Mouse (Mus musculus): ENCODE results near the gene Smug1. TPM values are rescaled to one million over a fixed set of nuclear protein-coding genes. Genes with fewer than 3 reads are reported as not detected.

The Smug1 gene
- total RNA-seq, 1 experiment = 10.6 TPM

DNA sequence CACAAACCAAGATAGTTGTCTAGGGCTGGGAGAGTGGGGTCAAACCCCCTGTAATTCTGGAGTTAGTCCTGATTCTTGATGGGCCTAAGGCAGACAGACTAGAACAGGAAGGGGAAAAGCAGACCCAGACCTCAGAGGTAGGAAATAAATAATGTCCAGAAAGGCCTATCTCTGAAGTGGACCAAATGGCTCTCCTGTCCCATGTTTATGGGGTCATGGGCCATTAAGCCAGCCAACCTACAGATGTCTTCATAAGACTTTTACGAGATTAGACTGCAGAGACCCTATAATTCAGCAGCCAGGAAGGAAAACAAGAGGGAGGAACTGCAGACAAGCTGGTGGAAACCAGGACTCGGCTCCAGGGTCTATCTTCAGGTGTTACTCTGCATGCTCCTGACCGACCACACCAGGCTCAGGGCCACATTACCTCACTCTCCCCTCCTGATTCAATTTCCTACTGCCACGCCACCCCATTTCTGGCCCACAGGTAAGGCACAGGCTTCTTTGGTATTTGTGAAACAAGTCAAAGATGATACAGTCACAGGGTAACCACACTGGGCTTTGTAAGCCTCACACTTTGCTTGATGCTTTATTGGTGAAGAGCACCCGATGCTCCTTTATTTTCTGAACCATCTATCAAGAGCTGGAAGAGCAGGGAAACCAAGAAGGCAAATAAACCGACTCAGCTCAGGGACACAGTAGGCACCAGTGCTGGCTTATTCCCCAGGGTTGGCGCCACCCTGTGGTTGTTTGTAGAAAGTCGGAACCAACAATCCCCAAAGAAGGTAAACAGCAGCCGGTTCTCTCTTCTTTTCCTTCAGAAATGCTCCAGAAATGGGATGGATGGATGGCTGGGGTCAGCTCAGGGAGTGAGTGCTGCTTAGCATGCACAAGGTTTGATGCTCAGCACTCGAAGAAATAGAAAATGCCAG is 23.9 kb upstream of the Smug1 start:
- Histone ChIP-seq H3K36me3 (ENCODE audit: control insufficient read depth, insufficient read depth, low read length, poor library complexity, severe bottlenecking) (peaks cover 10% of the 10 kb centered on the region), H3K4me1 (ENCODE audit: control insufficient read depth in 2 of 2, insufficient read depth in 2 of 2, low read length in 2 of 2, poor library complexity in 1 of 2) (no peaks in the 10 kb centered on the region; a peak in 1 of 4 replicates), H3K9me3 (ENCODE audit: control insufficient read depth, insufficient read depth, low read depth, low read length) (no peaks in the 10 kb centered on the region), H3K27ac (ENCODE audit: insufficient read depth, low read depth, low read length, poor library complexity, severe bottlenecking) (no peak overlapping the region), H3K4me3 (ENCODE audit: insufficient read depth in 1 of 2, low read depth in 1 of 2, low read length in 2 of 2, poor library complexity in 1 of 2, severe bottlenecking in 1 of 2) (no peak overlapping the region), H3K9ac (ENCODE audit: insufficient read depth, low read depth, low read length, poor library complexity, severe bottlenecking) (no peak overlapping the region)
- no peak for DNase-seq (ENCODE audit: low read depth, low spot score)
- TF ChIP-seq ZNF384 (IDR thresholded peaks at IDR 0.05; ENCODE audit: low read depth, low read length) = no peak
- TF ChIP-seq CHD2 (IDR thresholded peaks at IDR 0.05; ENCODE audit: low read depth, low read length) = no peak
- no peak for TF ChIP-seq ZC3H11A (IDR thresholded peaks at IDR 0.05; ENCODE audit: borderline replicate concordance, low read depth, low read length)
- TF ChIP-seq HCFC1 (IDR thresholded peaks at IDR 0.05; ENCODE audit: borderline replicate concordance, insufficient read depth, low read length) = no peak
- no peak for TF ChIP-seq MAFK (IDR thresholded peaks at IDR 0.05; ENCODE audit: insufficient read depth, low read depth, low read length)
- in situ Hi-C loops (cut with MboI; ENCODE audit: low sequenced_read_pairs in 2 of 2, unreplicated experiment in 2 of 2) = no loop called here

GRCm38 (mm10) chr15:103190083-103190482 is 23.2 kb upstream of the Smug1 start:
- Histone ChIP-seq H3K9ac (ENCODE audit: insufficient read depth, low read depth, low read length, poor library complexity, severe bottlenecking) (no peak overlapping the region), H3K4me1 (ENCODE audit: control insufficient read depth in 2 of 2, insufficient read depth in 2 of 2, low read length in 2 of 2, poor library complexity in 1 of 2) (no peaks in the 10 kb centered on the region; a peak in 1 of 4 replicates), H3K9me3 (ENCODE audit: control insufficient read depth, insufficient read depth, low read depth, low read length) (no peaks in the 10 kb centered on the region), H3K4me3 (ENCODE audit: insufficient read depth in 1 of 2, low read depth in 1 of 2, low read length in 2 of 2, poor library complexity in 1 of 2, severe bottlenecking in 1 of 2) (no peak overlapping the region), H3K27ac (ENCODE audit: insufficient read depth, low read depth, low read length, poor library complexity, severe bottlenecking) (no peak overlapping the region), H3K36me3 (ENCODE audit: control insufficient read depth, insufficient read depth, low read length, poor library complexity, severe bottlenecking) (peaks cover 10% of the 10 kb centered on the region)
- in situ Hi-C loops (cut with MboI; ENCODE audit: low sequenced_read_pairs in 2 of 2, unreplicated experiment in 2 of 2) = no loop called here
- no peak for DNase-seq (ENCODE audit: low read depth, low spot score)
- TF ChIP-seq CHD2 (IDR thresholded peaks at IDR 0.05; ENCODE audit: low read depth, low read length) (no peak), MAFK (IDR thresholded peaks at IDR 0.05; ENCODE audit: insufficient read depth, low read depth, low read length) (no peak), ZC3H11A (IDR thresholded peaks at IDR 0.05; ENCODE audit: borderline replicate concordance, low read depth, low read length) (no peak), ZNF384 (IDR thresholded peaks at IDR 0.05; ENCODE audit: low read depth, low read length) (no peak), HCFC1 (IDR thresholded peaks at IDR 0.05; ENCODE audit: borderline replicate concordance, insufficient read depth, low read length) (no peak)

DNA sequence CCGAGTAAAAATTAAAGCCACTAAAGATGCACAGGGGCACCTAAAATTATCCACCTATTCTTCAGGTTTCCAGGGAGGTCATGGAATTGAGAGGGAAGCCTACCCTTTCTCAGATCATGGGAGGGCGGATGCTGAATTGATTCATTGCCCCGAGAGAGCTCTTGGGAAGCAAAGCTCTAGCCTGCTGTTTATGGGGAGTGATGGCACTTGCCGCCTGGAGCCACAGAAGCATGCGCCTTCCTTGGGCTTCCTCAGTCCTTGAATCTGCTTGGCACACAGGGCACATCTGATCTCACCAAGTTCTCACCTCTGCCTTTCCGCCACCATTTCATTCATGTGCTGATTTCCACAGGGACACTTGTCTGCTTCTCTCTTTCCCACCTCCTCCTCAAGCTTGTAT is 20.9 kb upstream of the Smug1 start:
- no peak for TF ChIP-seq HCFC1 (IDR thresholded peaks at IDR 0.05; ENCODE audit: borderline replicate concordance, insufficient read depth, low read length)
- no peak for TF ChIP-seq ZC3H11A (IDR thresholded peaks at IDR 0.05; ENCODE audit: borderline replicate concordance, low read depth, low read length)
- no peak for TF ChIP-seq ZNF384 (IDR thresholded peaks at IDR 0.05; ENCODE audit: low read depth, low read length)
- TF ChIP-seq CHD2 (IDR thresholded peaks at IDR 0.05; ENCODE audit: low read depth, low read length) = no peak
- no peak for TF ChIP-seq MAFK (IDR thresholded peaks at IDR 0.05; ENCODE audit: insufficient read depth, low read depth, low read length)
- in situ Hi-C loops (cut with MboI; ENCODE audit: low sequenced_read_pairs in 2 of 2, unreplicated experiment in 2 of 2) = loop anchor here (10.0 kb wide), 1 partner anchor 127 kb away; the partner anchor contains the start of gene Gpr84 (in 2 of the 2)

DNA sequence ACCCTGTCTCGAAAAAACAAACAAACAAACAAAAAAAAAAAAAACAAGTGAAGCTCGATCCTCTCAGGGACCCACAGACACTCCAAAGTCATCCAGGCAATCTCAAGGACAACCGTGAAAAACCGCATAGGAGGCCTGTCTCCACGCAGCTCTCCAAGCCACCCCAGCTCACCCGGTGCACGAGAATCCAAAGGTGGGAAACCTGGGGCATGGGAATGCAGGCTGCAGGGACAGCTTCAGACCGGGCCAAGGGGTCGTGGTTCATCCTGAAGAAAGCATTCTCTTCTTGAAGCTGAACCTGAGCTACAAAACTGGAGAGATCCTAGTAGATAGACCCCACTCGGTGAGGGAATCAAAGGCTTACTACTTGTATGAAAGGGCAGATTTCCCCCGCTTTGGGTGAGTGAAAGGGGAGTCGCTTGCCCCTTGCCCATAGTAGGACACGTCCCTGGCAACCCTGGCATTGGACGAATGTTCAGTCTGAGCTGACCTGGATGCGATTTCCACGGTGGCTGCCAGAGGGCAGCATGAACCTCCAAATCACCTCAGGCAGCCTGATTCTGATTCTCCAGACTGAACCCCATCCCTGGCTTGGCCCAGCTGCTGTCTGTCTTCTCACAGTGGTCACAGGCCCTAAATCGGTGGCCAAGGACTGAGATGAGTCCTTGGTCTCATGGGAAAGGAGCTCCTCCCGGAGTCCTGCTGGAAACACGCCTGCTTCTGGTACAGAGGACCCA is 18.7 kb upstream of the Smug1 start:
- Histone ChIP-seq H3K4me3 (ENCODE audit: insufficient read depth in 1 of 2, low read depth in 1 of 2, low read length in 2 of 2, poor library complexity in 1 of 2, severe bottlenecking in 1 of 2) (no peak overlapping the region), H3K36me3 (ENCODE audit: control insufficient read depth, insufficient read depth, low read length, poor library complexity, severe bottlenecking) (peaks cover 5% of the 10 kb centered on the region), H3K27ac (ENCODE audit: insufficient read depth, low read depth, low read length, poor library complexity, severe bottlenecking) (no peak overlapping the region), H3K4me1 (ENCODE audit: control insufficient read depth in 2 of 2, insufficient read depth in 2 of 2, low read length in 2 of 2, poor library complexity in 1 of 2) (peaks cover 0 to 6% of the 10 kb centered on the region in 2 experiments; a peak in 2 of 4 replicates), H3K9me3 (ENCODE audit: control insufficient read depth, insufficient read depth, low read depth, low read length) (no peaks in the 10 kb centered on the region), H3K9ac (ENCODE audit: insufficient read depth, low read depth, low read length, poor library complexity, severe bottlenecking) (no peak overlapping the region)
- in situ Hi-C loops (cut with MboI; ENCODE audit: low sequenced_read_pairs in 2 of 2, unreplicated experiment in 2 of 2) = loop anchor here (10.0 kb wide), 1 partner anchor 129 kb away; the partner anchor contains the start of gene Gpr84 (in 2 of the 2)
- TF ChIP-seq MAFK (IDR thresholded peaks at IDR 0.05; ENCODE audit: insufficient read depth, low read depth, low read length) (no peak), CHD2 (IDR thresholded peaks at IDR 0.05; ENCODE audit: low read depth, low read length) (no peak), ZC3H11A (IDR thresholded peaks at IDR 0.05; ENCODE audit: borderline replicate concordance, low read depth, low read length) (peak; percentile 10; the same call in 1 of the 2 replicates), HCFC1 (IDR thresholded peaks at IDR 0.05; ENCODE audit: borderline replicate concordance, insufficient read depth, low read length) (no peak), ZNF384 (IDR thresholded peaks at IDR 0.05; ENCODE audit: low read depth, low read length) (no peak)
- DNase-seq (ENCODE audit: low read depth, low spot score) = no peak

More for the DNA sequence above, 20.9 kb upstream of the Smug1 start:
- no peaks in the 10 kb centered on the region for H3K9me3 ChIP-seq (ENCODE audit: control insufficient read depth, insufficient read depth, low read depth, low read length)
- H3K36me3 ChIP-seq (ENCODE audit: control insufficient read depth, insufficient read depth, low read length, poor library complexity, severe bottlenecking) = peaks cover 8% of the 10 kb centered on the region
- no peak overlapping the region for H3K9ac ChIP-seq (ENCODE audit: insufficient read depth, low read depth, low read length, poor library complexity, severe bottlenecking)
- no peak overlapping the region for H3K27ac ChIP-seq (ENCODE audit: insufficient read depth, low read depth, low read length, poor library complexity, severe bottlenecking)
- no peak for DNase-seq (ENCODE audit: low read depth, low spot score)
- no peak overlapping the region for H3K4me3 ChIP-seq (ENCODE audit: insufficient read depth in 1 of 2, low read depth in 1 of 2, low read length in 2 of 2, poor library complexity in 1 of 2, severe bottlenecking in 1 of 2)
- H3K4me1 ChIP-seq (ENCODE audit: control insufficient read depth in 2 of 2, insufficient read depth in 2 of 2, low read length in 2 of 2, poor library complexity in 1 of 2) = peaks cover 0 to 6% of the 10 kb centered on the region in 2 experiments; a peak in 2 of 4 replicates

All from ES-E14 (cell line).